Mouse (Mus musculus) heart, postnatal 14 days (tissue): ENCODE data around the gene Ptch1. TPM values are rescaled to one million over a fixed set of nuclear protein-coding genes. Genes with fewer than 3 reads are reported as not detected.

ENCODE experiments used
- DNase-seq, 2 experiments: peaks; one replicate each; pipeline ENCODE4 v3.0.0; 2021 to 2022
- intact Hi-C: fragments of 180-260 bp; cut with DNase I; formaldehyde crosslinking; loops from one replicate; pipeline ENCODE4 v1.15.1; 2025
- long read RNA-seq, 2 experiments: library from polyadenylated mRNA; stranded (forward); transcript quantifications; one replicate each; pipeline ENCODE4 v2.0.0; 2021
- total RNA-seq, 2 experiments: library from RNA; stranded (reverse); gene quantifications; 2 replicates each; pipeline ENCODE4 v1.2.3; 2021

Ptch1 gene
- 10 to 100 TPM; 12.0 to 16.1 TPM for total RNA-seq
- long read RNA-seq, experiment 1, partial matches to known transcripts, result 2 of 5 reads
- long read RNA-seq, experiment 1, other reads (novel, unspliced or antisense), result 3 of 5 reads
- long read RNA-seq, experiment 2, partial matches to known transcripts, result 1 of 6 reads
- long read RNA-seq, experiment 2, other reads (novel, unspliced or antisense), result 5 of 6 reads

- intact Hi-C loops, result loop anchor here (5.0 kb wide), 2 partner anchors 69 to 414 kb away; no protein-coding TSS in a partner anchor
- peak; percentile 51 for DNase-seq
These were observed at the start of gene Ptch1 for GRCm38 (mm10) chr13:63573256-63573835. Gene Ptch1, minus strand, starts transcription at chr13:63573598.

DNA sequence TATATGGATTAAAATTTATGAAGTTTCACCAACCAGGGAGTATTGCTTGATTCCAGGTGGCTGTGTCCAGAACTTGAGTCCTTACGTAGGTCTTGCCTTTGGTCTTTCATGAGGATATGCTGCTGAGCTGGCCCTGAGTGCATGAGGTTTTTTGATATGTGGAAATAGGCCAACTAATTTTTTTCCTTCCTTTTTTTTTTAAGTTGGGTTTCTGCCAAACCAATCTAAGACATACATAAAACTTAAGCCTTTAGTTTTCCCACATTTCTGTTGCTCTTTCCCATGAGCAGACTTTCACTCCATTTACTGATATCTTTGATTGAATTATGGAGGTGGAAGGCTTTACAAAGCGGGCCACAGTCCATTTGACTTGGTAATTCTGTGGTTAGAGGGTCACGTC lies 47.9 kb upstream of the Ptch1 start:
- no peak for DNase-seq
- intact Hi-C loops, result no loop called here

- intact Hi-C loops, result no loop called here
- no peak for DNase-seq
These were observed 39.8 kb upstream of the Ptch1 start for GRCm38 (mm10) chr13:63613201-63613600.

DNA sequence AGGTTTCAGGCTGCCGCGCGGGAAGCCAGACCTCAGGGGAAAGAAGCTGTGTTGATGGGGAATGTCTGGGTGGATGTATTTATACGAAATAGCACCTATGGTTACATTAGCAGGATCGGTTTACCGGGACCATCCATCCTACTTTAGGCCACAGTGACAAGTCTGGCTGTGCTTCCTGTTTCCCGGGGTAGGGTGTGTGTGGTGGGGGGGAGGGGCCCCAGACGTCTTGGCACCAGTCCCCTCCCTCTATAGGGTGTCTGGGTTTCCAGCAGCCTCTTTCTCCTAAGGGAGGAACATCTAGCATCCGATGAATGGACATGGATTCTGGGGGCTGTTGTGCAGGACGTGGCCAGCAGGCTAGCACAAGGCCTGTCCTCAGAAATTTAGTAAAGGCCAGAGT lies 36.3 kb upstream of the Ptch1 start:
- no peak for DNase-seq
- intact Hi-C loops, result no loop called here

- peak in 1 of 2 experiments; percentile 11 for DNase-seq
These were observed 24.2 kb upstream of the Ptch1 start for GRCm38 (mm10) chr13:63597593-63597992.

GRCm38 (mm10) chr13:63595869-63596268 lies 22.5 kb upstream of the Ptch1 start:
- intact Hi-C loops, result loop anchor here (5.0 kb wide), 1 partner anchor 46 kb away; no protein-coding TSS in a partner anchor
- peak; percentile 2 to 6 for DNase-seq

More at GRCm38 (mm10) chr13:63597593-63597992, 24.2 kb upstream of the Ptch1 start:
- intact Hi-C loops, result loop anchor here (5.0 kb wide), 1 partner anchor 45 kb away; no protein-coding TSS in a partner anchor

DNA sequence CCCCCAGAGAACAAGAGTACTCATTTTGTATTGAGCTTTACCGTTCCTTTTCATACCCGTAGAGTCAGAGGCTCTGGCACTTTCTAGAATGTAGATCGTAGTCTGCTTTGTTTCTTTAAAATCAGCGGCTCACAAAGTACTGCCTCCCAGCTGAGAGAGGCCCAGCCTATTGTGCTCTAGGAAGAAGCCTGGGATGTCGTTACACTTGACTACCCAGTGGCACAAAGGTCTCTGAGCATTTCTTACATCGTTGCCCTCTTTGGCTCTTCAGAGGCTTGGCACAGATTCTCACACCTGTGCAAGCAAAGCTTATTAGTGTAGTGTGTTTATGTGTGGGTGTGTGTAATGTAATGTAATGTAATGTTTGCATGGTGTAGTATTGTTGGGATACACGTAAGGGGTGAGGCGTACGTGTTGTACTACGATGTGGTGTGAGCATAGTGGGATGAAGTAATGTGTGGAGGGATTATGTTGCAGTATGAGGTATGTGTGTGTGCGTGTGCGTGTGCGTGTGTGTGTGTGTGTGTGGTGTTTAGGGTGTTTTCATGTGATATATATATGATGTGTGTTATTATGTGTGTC lies 20.2 kb upstream of the Ptch1 start:
- DNase-seq, result no peak
- intact Hi-C loops, result no loop called here

DNA sequence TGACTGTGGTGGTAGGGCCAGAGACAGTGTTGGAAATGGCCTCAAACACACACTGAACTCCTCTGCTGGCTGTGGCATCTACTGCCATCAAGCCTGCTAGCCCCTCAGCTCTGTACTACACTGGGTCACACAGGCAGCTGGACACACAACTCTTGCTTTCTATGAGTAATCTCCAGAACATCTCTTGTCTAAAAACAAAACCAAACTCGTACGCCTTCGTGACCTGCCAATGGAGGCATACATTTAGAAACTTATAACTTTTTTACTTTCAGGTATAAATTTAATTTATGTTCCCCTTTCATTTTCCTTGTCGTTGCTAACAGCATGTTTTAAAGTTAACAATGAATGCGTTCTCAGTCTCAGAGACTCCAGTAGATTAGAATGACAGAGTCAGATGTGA lies 19.4 kb upstream of the Ptch1 start:
- intact Hi-C loops, result no loop called here
- no peak for DNase-seq

GRCm38 (mm10) chr13:63574601-63575000 lies 1.2 kb upstream of the Ptch1 start:
- DNase-seq, result no peak
- intact Hi-C loops, result loop anchor here (5.0 kb wide), 2 partner anchors 68 to 413 kb away; no protein-coding TSS in a partner anchor

GRCm38 (mm10) chr13:63572453-63573255 lies 744 bp downstream of the Ptch1 start:
- peak; percentile 25 to 32 for DNase-seq
- intact Hi-C loops, result loop anchor here (5.0 kb wide), 2 partner anchors 70 to 415 kb away; no protein-coding TSS in a partner anchor

DNA sequence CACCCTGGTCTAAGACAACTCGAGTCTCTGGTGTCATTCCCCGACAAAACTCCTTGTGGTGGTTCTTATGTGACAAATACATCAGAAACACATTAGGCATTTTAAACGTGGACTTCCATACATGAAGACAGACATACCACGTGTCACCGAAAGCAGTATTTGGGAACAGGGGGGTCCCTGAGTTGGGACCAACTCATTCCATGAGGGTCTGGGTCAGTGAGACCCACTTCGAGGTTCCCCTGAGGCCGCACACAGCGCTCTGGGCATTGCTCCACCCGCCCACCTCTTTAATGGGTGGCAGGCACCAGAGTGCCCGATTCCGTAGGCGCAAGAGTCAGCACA lies 1.3 kb downstream of the Ptch1 start:
- intact Hi-C loops, result loop anchor here (5.0 kb wide), 2 partner anchors 70 to 415 kb away; no protein-coding TSS in a partner anchor

GRCm38 (mm10) chr13:63570456-63570855 lies 2.9 kb downstream of the Ptch1 start:
- no peak for DNase-seq
- intact Hi-C loops, result loop anchor here (5.0 kb wide), 2 partner anchors 72 to 417 kb away; no protein-coding TSS in a partner anchor

More for the DNA sequence above, 1.3 kb downstream of the Ptch1 start:
- no peak for DNase-seq

GRCm38 (mm10) chr13:63569396-63569756 lies 4.0 kb downstream of the Ptch1 start:
- DNase-seq, result no peak
- intact Hi-C loops, result loop anchor here (5.0 to 10.0 kb wide), 4 partner anchors 137 to 333 kb away; no protein-coding TSS in a partner anchor

- no peak for DNase-seq
- intact Hi-C loops, result loop anchor here (5.0 to 10.0 kb wide), 4 partner anchors 137 to 333 kb away; no protein-coding TSS in a partner anchor
These were observed 4.5 kb downstream of the Ptch1 start for GRCm38 (mm10) chr13:63568741-63569395.

DNA sequence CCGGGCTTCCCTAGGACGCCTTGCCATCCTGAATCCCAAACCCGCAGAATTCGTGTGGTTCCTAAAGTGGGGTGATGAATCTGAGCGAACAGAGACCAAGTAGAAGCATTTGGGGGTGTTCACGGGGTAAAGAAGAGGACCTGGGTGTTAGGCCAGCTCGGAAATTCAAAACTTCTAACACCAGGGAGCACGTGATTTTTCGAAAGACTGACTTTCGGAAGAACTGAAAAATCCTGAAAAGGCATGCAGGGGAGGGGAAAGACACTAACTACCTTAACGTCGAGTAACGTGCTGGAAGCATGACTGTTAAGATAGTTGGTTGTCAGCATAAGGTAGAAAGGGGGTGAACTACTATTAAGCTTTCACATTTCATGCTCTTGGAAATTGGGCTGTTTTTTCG lies 5.1 kb downstream of the Ptch1 start:
- DNase-seq, result no peak
- intact Hi-C loops, result loop anchor here (5.0 to 10.0 kb wide), 4 partner anchors 136 to 334 kb away; no protein-coding TSS in a partner anchor

DNA sequence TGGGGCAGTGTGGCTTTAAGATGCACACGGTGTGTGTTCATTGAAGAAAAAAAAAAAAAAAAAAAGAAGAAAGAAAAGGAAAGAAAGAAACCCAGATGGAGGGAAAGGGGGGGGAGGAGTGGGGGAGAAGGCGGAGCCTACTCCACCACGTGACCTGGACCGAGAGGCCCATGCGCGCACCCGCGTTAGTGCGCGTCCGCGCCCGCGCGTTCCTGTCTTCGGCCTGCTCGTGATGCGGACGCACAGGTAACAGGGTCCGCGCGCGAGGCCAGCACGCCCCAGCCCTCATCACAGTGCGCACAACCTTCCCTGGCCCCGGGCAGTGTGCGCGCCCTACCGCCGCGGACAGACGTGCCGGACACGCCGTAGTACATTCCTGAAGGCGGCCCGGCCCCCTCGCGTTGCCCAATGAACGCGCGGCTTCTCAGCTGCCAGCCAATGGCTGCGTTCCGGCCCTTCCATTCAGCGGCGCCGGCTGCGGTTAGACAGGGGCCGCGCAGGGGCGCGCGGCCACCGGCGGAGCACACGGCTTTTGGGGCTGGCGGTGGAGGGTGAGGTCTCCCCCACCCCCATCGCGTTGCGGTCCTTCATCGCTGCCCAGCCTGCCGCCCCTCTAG lies 5.6 kb downstream of the Ptch1 start:
- DNase-seq, result peak; percentile 94
- intact Hi-C loops, result loop anchor here (5.0 to 10.0 kb wide), 4 partner anchors 135 to 335 kb away; no protein-coding TSS in a partner anchor

DNA sequence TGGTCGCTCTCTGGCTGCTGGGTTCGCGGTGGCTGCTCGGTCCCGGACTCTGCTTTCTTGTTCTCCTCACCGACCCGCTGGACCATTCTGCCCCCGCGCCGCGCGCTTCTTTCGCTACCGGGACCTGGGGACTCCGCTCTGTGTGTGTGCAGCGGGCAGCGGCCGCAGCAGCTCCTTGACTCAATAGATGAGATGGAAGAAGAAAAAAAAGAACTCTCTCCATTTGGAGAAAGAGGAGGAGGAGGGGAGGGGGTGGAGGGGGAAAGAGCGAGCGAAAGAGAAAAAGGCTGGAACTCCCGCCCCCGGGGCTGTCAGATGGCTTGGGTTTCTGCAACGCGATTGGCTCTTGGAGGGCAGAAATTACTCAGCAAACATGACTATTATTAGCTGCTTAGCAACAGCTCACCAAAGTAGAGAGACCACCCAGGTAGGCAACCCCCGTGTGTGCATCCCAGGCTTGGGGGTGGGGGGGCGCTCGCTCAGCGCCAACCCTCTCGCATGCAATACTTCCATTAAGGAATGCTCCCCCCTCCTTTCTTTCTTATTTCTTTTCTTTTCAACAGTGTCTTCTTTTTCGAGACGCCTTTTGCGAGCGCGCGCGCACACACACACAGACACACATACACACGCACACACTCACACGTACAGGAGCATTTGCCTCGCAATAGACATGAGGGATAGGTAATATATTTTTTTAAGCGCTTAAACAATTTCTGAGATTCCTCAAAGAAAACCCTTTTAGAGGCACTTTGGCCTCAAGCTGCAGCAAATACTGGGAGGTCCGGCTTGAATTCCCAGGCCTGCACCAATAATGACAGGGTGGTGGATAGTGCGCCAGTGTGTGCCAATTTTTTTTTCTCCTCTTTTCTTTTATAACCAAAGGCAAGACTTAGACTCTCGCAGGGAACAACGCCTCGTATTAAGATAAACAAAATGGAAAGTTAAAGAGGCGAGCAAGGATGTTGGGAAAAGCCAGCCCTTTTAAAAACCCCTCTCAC lies 7.1 kb downstream of the Ptch1 start:
- intact Hi-C loops, result loop anchor here (5.0 to 10.0 kb wide), 4 partner anchors 134 to 336 kb away; no protein-coding TSS in a partner anchor
- DNase-seq, result peak; percentile 73 to 79
